Mouse (Mus musculus) frontal cortex, adult (tissue): ENCODE measurements around the gene Cfh.
"Not testable (repeated sequence)": the region's sequence is repeated elsewhere in the genome, so short reads cannot be mapped to it uniquely, and the experiment has no call there.

Experiments
- ATAC-seq: cut with Nextera tagmentation; 2 replicates; pipeline ENCODE4 v1.9.2; 2017; ENCODE audit warnings: mild to moderate bottlenecking, moderate library complexity, mixed read lengths; ENCODE audit not compliant: low TSS enrichment

Gene Cfh

DNA sequence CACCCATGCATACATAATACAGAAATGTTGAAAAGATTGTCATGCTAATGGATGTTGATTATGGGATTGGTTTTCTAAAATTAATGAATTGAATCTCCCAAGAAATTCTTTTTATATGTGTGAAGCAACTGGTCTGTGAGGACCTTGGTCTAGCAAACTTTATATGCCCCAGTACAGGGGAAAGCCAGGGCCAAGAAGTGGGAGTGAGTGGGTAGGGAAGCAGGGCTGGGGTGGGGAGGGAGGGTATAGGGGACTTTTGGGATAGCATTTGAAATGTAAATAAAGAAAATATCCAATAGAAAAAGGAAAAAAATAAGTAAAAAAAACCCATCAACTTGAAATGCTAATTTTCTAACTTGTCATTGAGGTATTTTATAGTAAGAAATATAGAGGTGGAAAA is at the start of gene Cfh:
Gene Cfh (minus strand): TSS at position 101 of the 400 bp plus-strand sequence.
- not testable (repeated sequence) for ATAC-seq

DNA sequence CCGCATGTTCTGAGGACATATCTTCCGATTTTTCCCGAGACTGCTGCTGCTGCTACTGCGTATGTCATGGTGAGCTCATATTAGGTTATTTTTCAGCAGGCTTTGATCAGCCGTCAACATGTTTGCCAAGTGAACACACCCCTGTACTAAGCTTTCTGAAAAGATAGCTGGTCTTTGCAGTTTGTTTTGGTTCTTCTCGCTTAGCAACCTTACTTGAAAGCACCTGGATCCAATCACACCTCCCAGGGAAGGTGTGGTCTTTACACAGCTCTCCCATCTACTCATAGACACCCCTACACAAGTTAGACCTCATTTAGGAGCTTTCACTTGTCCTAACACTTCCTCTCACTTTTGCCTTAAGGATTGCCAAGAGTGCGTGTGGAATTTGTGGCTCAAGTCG is 43.1 kb upstream of the Cfh start:
- ATAC-seq, result no peak

DNA sequence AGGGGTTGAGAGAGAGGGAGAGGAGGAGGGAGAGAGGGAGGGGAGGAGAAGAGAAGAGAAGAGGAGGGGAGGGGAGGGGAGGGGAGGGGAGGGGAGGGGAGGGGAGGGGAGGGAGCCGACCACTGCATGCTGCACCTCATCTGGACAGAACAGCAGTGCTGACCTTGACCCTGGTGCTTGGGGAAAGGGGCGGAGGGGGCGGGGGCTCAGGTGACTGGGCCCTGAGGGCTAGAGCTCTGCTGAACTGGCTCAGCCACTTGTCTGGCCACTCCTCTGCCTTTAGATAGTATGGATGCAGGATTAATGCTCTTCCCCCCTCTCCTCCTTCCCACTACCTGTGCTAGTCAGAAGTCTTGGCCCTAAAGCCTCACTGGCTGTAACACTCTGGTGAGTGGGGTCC is 41.7 kb upstream of the Cfh start:
- ATAC-seq, result no peak

DNA sequence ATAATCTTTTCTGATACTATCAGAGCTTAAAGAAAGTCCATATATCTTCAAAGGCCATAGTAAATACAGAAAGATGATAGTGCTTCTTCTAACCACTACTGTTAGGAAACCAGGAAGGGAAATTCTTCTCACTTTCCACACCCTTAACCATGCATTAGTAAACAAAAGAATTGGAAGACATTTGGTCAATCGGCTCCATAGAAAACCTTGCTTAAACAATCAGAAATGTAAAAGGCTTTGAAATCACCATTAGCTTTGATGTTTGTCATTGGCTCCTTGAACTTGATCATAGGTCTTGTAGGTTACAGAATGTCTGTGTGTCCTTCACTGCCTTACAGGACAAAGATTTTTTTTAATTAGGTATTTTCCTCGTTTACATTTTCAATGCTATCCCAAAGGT is 21.8 kb upstream of the Cfh start:
- ATAC-seq, result no peak

DNA sequence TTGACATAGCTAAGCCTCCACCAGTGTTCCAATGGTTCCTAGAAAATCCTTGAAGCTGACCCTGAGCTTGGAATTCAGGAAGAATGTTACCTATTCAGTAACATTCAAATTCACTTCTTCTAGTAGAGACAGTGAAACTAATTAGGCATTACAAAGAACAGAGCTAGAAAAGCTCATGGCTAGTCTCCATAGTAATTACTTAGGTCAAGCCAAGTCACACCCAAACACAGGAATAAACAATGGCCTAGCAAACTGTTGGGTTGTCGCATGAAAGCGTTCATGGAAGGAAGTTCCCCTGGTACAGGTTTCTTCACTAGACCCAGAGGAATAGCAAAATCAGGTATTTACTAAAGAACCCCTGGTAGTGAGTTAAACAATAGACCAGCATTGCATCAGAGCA is 4.9 kb upstream of the Cfh start:
- not testable (repeated sequence) for ATAC-seq

DNA sequence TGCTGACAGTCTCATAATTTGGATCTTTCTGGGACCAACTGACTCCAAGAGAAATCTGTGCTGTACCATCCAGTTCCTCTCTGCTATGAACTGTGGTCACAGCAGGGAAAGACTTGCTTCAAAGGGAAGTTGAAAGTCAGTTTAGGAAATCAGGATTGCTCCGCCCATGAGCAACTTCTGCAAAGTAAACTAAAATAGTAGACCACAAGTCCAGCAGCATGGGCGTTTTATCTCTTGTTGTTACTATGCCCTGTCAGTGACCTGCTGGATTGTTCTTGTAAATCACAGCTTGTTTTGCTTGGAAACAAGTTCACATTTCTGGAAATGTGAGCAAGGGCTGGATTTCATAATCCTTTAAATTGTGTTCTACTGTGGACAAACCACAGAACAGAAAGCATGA is 356 bp downstream of the Cfh start:
- no peak for ATAC-seq

DNA sequence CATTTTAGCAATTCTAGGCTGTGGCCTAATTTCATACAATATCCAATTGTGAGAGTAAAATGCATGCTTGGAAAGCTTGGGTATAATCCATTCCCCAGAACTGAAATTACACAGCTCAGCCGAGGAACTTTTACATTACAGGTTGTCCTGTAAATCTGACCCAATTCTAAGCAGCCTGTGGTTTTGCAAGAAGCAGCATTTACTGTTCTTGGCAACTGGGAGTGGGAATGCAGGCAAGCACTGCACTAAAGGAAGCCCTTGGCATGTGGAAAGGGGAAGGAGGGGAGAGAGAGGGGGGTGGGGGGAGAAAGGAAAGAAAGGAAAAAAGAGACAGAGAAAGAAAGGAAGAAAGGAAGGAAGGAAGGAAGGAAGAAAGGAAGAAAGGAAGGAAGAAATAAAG is 3.4 kb downstream of the Cfh start:
- peak; percentile 91 for ATAC-seq

DNA sequence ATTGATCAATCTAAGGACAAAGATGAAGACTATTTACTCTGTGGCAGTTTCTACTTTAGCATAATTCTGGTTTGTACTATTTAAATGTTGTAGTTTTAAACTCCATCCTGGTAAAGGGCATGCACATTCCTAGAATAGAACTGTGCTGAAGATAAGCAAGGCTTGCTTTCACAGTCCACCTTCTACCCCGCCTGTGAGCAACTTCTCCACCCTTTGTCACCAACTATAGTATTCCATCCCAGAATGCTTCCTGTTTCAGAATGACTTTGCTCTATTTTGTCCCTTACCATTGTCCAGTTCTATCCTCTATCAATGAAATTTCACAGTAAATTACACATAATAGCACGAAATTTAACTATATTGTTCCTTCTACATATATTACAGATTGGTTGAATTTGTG is 8.1 kb downstream of the Cfh start:
- peak; percentile 72 for ATAC-seq

DNA sequence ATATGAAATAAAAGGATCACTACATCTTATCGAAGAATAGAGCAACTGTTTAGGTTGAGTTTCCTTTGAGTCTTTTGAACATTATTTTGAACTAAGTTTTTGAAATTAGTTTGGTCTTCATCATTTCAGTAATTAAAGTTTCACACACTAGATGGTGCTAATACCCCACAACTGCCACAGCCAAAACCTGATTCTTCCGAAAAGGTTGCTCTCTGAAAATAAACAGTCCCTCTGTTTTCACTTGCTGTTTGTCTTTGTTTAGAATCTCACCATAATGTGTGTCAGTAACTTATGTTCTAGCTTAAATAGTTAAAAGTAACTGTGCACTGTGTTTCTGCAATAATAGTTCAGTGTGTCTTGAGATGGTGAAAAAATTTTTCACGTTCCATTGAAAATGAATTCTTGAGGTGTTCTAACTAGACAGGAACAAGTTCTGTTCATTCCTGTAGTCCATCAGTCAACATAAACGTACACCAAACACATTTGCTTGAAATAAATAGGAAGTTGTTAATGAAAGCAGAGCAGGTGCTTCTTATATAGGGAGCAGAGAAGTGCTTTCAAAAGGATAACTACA is 11.9 kb downstream of the Cfh start:
- ATAC-seq, result peak; percentile 77

DNA sequence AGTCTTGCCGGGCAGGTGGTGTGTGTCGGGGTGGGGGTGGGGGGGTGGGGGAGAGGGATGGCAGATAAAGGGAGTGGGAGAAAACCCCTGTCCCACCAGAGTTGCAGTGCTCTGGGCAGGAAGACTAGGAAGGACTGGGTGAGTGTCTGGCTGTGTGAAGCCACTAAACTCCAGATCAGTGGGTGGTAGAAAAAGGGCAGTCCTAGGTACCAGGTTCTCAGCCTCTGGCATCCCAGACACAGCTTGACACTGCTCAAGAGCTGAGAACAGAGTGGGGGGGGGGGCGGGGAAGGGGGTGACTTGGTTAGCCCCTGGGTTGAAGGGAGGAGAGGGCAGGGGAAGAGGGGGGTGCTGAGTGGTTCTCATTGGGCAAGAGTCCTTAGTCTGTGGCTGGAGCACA is 24.6 kb downstream of the Cfh start:
- no peak for ATAC-seq

DNA sequence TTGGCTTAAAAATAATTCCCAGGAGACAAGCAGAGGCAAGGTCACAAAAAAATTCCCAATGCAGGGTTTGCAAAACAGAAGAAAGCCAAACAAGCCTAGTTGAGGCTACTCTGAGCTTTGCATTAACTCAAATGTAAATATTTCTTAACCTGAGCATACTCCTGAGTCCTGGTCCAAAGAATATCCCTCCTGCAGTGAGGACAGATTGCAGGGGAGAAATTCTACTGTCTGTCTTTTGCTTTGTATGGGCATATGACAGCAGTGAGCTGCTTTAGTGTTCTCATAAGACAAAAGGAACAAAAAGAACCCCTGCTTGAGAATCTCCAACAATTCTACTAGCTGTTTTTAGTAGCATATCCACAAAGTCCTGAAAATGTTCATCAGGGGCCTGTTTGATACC is 114.1 kb downstream of the Cfh start:
- ATAC-seq, result no peak
